Mouse (Mus musculus) lung, postnatal 0 days (tissue): Measurements from ENCODE around the gene Glp2r. TPM values are rescaled to one million over a fixed set of nuclear protein-coding genes. Genes with fewer than 3 reads are reported as not detected.

ENCODE experiments used
- ATAC-seq: fragments of 200-750 bp; cut with Nextera tagmentation; 2 replicates; pipeline ENCODE4 v1.8.0; 2017; ENCODE audit warnings: moderate library complexity
- DNase-seq: peaks from one replicate; pipeline ENCODE4 v3.0.0-alpha.2; 2016; ENCODE audit warnings: low spot score
- H3K27ac ChIP-seq: fragments of 300-500 bp; sonication (generic); 2 replicates; pipeline ENCODE4 v1.5.1; 2014; ENCODE audit warnings: antibody characterized with exemption, mild to moderate bottlenecking, low read length, mixed read lengths
- H3K27me3 ChIP-seq: fragments of 300-500 bp; sonication (generic); replicated peaks from 2 replicates; pipeline ENCODE4 v1.6.1; 2014; ENCODE audit warnings: low read length, mixed read lengths; ENCODE audit not compliant: insufficient read depth
- H3K36me3 ChIP-seq: fragments of 300-500 bp; sonication (generic); 2 replicates; pipeline ENCODE4 v1.6.1; 2014; ENCODE audit warnings: low read length, mixed read lengths; ENCODE audit not compliant: insufficient read depth
- H3K4me1 ChIP-seq: fragments of 300-500 bp; sonication (generic); 2 replicates; pipeline ENCODE4 v1.6.1; 2014; ENCODE audit warnings: antibody characterized with exemption, low read depth, low read length, mixed read lengths; ENCODE audit not compliant: insufficient read depth
- H3K4me2 ChIP-seq: fragments of 300-500 bp; sonication (generic); replicated peaks from 2 replicates; pipeline ENCODE4 v1.6.1; 2014; ENCODE audit warnings: low read depth, mild to moderate bottlenecking, low read length, moderate library complexity, mixed read lengths
- H3K4me3 ChIP-seq: fragments of 300-500 bp; sonication (generic); 2 replicates; pipeline ENCODE4 v1.5.1; 2014; ENCODE audit warnings: low read depth, low read length
- H3K9ac ChIP-seq: fragments of 300-500 bp; sonication (generic); replicated peaks from 2 replicates; pipeline ENCODE4 v1.6.1; 2014; ENCODE audit warnings: low read depth, mild to moderate bottlenecking
- H3K9me3 ChIP-seq: fragments of 300-500 bp; sonication (generic); 2 replicates; pipeline ENCODE4 v1.6.1; 2016; ENCODE audit warnings: low read length, mixed read lengths
- CTCF ChIP-seq: IDR thresholded peaks from 2 replicates; pipeline ENCODE4 v1.5.1; 2016; ENCODE audit warnings: antibody characterized with exemption, mild to moderate bottlenecking
- EP300 ChIP-seq: IDR thresholded peaks from 2 replicates; pipeline ENCODE4 v1.6.1; 2016; ENCODE audit warnings: antibody characterized with exemption, mild to moderate bottlenecking, control low read depth
- WGBS: fragments of 180-500 bp; shearing (Covaris S2); extraction: QIAGEN DNeasy Blood & Tissue Kit; methylation state at CpG from one replicate; pipeline ENCODE4 v1.1.7; 2014; 5-methylcytosine and 5-hydroxymethylcytosine counted together
- polyA plus RNA-seq: library from polyadenylated mRNA; unstranded; fragments of >200 nt; fragmentation: Nextera tagmentation; extraction: Ambion mirVana; gene quantifications from 2 replicates; pipeline ENCODE4 v1.2.1, GENCODE M21; 2015

Gene Glp2r
- polyA plus RNA-seq, 1 experiment from 2014 or later = not detected

- Histone ChIP-seq H3K36me3 (no peaks in the 10 kb centered on the region), H3K9ac (no peak overlapping the region), H3K9me3 (no peaks in the 10 kb centered on the region), H3K4me2 (no peak overlapping the region), H3K27me3 (no peaks in the 10 kb centered on the region), H3K27ac (no peak overlapping the region), H3K4me1 (no peaks in the 10 kb centered on the region), H3K4me3 (no peak overlapping the region)
- no peak for DNase-seq
- WGBS = 53% methylated on average over 6 of the region's 6 CpGs
- TF ChIP-seq EP300 (no peak), CTCF (no peak)
- ATAC-seq = no peak
Observed at GRCm38 (mm10) chr11:67636905-67637586, 133.9 kb downstream of the Glp2r start.

GRCm38 (mm10) chr11:67636201-67636600, 134.8 kb downstream of the Glp2r start:
- no peak overlapping the region for H3K4me2 ChIP-seq
- H3K9ac ChIP-seq = no peak overlapping the region
- H3K9me3 ChIP-seq = no peaks in the 10 kb centered on the region
- no peaks in the 10 kb centered on the region for H3K36me3 ChIP-seq
- DNase-seq (no peak), ATAC-seq (no peak)
- H3K27ac ChIP-seq = no peak overlapping the region
- 44% methylated on average over 3 of the region's 4 CpGs for WGBS
- TF ChIP-seq EP300 (no peak), CTCF (no peak)
- H3K4me1 ChIP-seq = no peaks in the 10 kb centered on the region
- no peaks in the 10 kb centered on the region for H3K27me3 ChIP-seq
- no peak overlapping the region for H3K4me3 ChIP-seq

GRCm38 (mm10) chr11:67633620-67634229, 137.2 kb downstream of the Glp2r start:
- Histone ChIP-seq H3K9ac (no peak overlapping the region), H3K4me2 (no peak overlapping the region), H3K4me3 (no peak overlapping the region), H3K27ac (no peak overlapping the region), H3K4me1 (no peaks in the 10 kb centered on the region), H3K27me3 (no peaks in the 10 kb centered on the region), H3K36me3 (no peaks in the 10 kb centered on the region), H3K9me3 (no peaks in the 10 kb centered on the region)
- TF ChIP-seq EP300 (no peak), CTCF (no peak)
- 58% methylated on average over 3 of the region's 3 CpGs for WGBS
- DNase-seq = no peak
- ATAC-seq = no peak

GRCm38 (mm10) chr11:67632906-67633305, 138.0 kb downstream of the Glp2r start:
- 78% methylated on average over 8 of the region's 8 CpGs for WGBS
- no peaks in the 10 kb centered on the region for H3K4me1 ChIP-seq
- ATAC-seq (no peak), DNase-seq (no peak)
- H3K36me3 ChIP-seq = no peaks in the 10 kb centered on the region
- H3K9ac ChIP-seq = no peak overlapping the region
- no peak overlapping the region for H3K27ac ChIP-seq
- no peaks in the 10 kb centered on the region for H3K27me3 ChIP-seq
- no peak overlapping the region for H3K4me3 ChIP-seq
- TF ChIP-seq CTCF = no peak
- TF ChIP-seq EP300 = no peak
- no peaks in the 10 kb centered on the region for H3K9me3 ChIP-seq
- H3K4me2 ChIP-seq = no peak overlapping the region

- DNase-seq (no peak), ATAC-seq (no peak)
- no peaks in the 10 kb centered on the region for H3K9me3 ChIP-seq
- no peaks in the 10 kb centered on the region for H3K4me1 ChIP-seq
- H3K27ac ChIP-seq = no peak overlapping the region
- H3K4me2 ChIP-seq = no peak overlapping the region
- H3K36me3 ChIP-seq = no peaks in the 10 kb centered on the region
- H3K9ac ChIP-seq = no peak overlapping the region
- H3K27me3 ChIP-seq = no peaks in the 10 kb centered on the region
- WGBS = 62% methylated on average over 2 of the region's 2 CpGs
- no peak overlapping the region for H3K4me3 ChIP-seq
- TF ChIP-seq EP300 (no peak), CTCF (no peak)
Observed at GRCm38 (mm10) chr11:67628522-67628921, 142.4 kb downstream of the Glp2r start.

- H3K9ac ChIP-seq = no peak overlapping the region
- TF ChIP-seq EP300 = no peak
- TF ChIP-seq CTCF = no peak
- 74% methylated on average over 7 of the region's 7 CpGs for WGBS
- no peak overlapping the region for H3K4me2 ChIP-seq
- no peaks in the 10 kb centered on the region for H3K4me1 ChIP-seq
- no peaks in the 10 kb centered on the region for H3K9me3 ChIP-seq
- DNase-seq = no peak
- H3K4me3 ChIP-seq = no peak overlapping the region
- no peaks in the 10 kb centered on the region for H3K27me3 ChIP-seq
- no peak overlapping the region for H3K27ac ChIP-seq
- no peak for ATAC-seq
- no peaks in the 10 kb centered on the region for H3K36me3 ChIP-seq
Observed at GRCm38 (mm10) chr11:67627179-67627578, 143.8 kb downstream of the Glp2r start.
